Mouse (Mus musculus) MEL (cell line): Measurements from ENCODE around the gene Arid1b. TPM values are rescaled to one million over a fixed set of nuclear protein-coding genes. Genes with fewer than 3 reads are reported as not detected.

Experiments
- DNase-seq: peaks from one replicate; pipeline ENCODE4 v3.0.0; 2011; ENCODE audit warnings: low read depth, low spot score
- H3K27ac ChIP-seq: 2 replicates; pipeline ENCODE4 v1.5.1; 2012; ENCODE audit warnings: low read depth, mild to moderate bottlenecking, control low read depth, low read length, moderate library complexity; ENCODE audit not compliant: control insufficient read depth
- H3K27me3 ChIP-seq, 2 experiments: fragments of 150-350 bp in 1 of 2; sonication (generic) in 1 of 2; 2 replicates each; pipeline ENCODE4 v1.6.1; 2012; ENCODE audit warnings: low read length in 2 of 2, mild to moderate bottlenecking in 2 of 2, improper control_type of control experiment in 1 of 2, moderate library complexity in 1 of 2; ENCODE audit not compliant: insufficient read depth in 2 of 2, control insufficient read depth in 1 of 2
- H3K36me3 ChIP-seq, 2 experiments: 2 replicates each; pipeline ENCODE4 v1.6.1; 2012 to 2014; ENCODE audit warnings: low read length in 2 of 2, improper control_type of control experiment in 1 of 2, inconsistent platforms in 1 of 2, mild to moderate bottlenecking in 1 of 2; ENCODE audit not compliant: insufficient read depth in 2 of 2, control insufficient read depth in 1 of 2
- H3K4me1 ChIP-seq, 2 experiments: fragments of 150-350 bp in 1 of 2; sonication (generic) in 1 of 2; 2 replicates each; pipeline ENCODE4 v1.6.1; 2012; ENCODE audit warnings: low read length in 2 of 2, improper control_type of control experiment in 1 of 2, mild to moderate bottlenecking in 1 of 2; ENCODE audit not compliant: insufficient read depth in 2 of 2, control insufficient read depth in 1 of 2
- H3K4me3 ChIP-seq, 2 experiments: fragments of 150-350 bp in 1 of 2; sonication (generic) in 1 of 2; 2 replicates each; pipeline ENCODE4 v1.5.1; 2012; ENCODE audit warnings: low read depth in 2 of 2, low read length in 2 of 2, mild to moderate bottlenecking in 2 of 2, moderate library complexity in 2 of 2, control low read depth in 1 of 2, improper control_type of control experiment in 1 of 2; ENCODE audit not compliant: control insufficient read depth in 1 of 2, insufficient read depth in 1 of 2
- H3K79me2 ChIP-seq: 2 replicates; pipeline ENCODE4 v1.6.1; 2012; ENCODE audit warnings: mild to moderate bottlenecking, low read length, moderate library complexity; ENCODE audit not compliant: control insufficient read depth, poor library complexity, insufficient read depth
- H3K9ac ChIP-seq: 2 replicates; pipeline ENCODE4 v1.6.1; 2012; ENCODE audit warnings: low read depth, mild to moderate bottlenecking, control low read depth, low read length, moderate library complexity; ENCODE audit not compliant: control insufficient read depth, poor library complexity, severe bottlenecking
- H3K9me3 ChIP-seq: fragments of 150-350 bp; sonication (generic); replicated peaks from 2 replicates; pipeline ENCODE4 v1.6.1; 2012; ENCODE audit warnings: mild to moderate bottlenecking, low read length, improper control_type of control experiment, moderate library complexity; ENCODE audit not compliant: insufficient read depth
- BHLHE40 ChIP-seq: IDR thresholded peaks from 2 replicates; pipeline ENCODE4 v1.6.1; 2012; ENCODE audit warnings: low read depth, mild to moderate bottlenecking, inconsistent platforms, low read length, improper control_type of control experiment, borderline replicate concordance
- CHD1 ChIP-seq: IDR thresholded peaks from 2 replicates; pipeline ENCODE4 v1.6.1; 2012; ENCODE audit warnings: low read depth, mild to moderate bottlenecking, inconsistent platforms, low read length, improper control_type of control experiment
- CHD2 ChIP-seq: IDR thresholded peaks from 2 replicates; pipeline ENCODE4 v1.6.1; 2011; ENCODE audit warnings: low read length, improper control_type of control experiment
- CTCF ChIP-seq, 3 experiments: IDR thresholded peaks in 2 of 3; conservative IDR thresholded peaks in 1 of 3; 2 replicates each; pipeline ENCODE4 v1.5.1; 2011 to 2012; ENCODE audit warnings: low read length in 3 of 3, low read depth in 2 of 3, mild to moderate bottlenecking in 2 of 3, improper control_type of control experiment in 1 of 3, inconsistent platforms in 1 of 3, mixed read lengths in 1 of 3, moderate library complexity in 1 of 3; ENCODE audit not compliant: control insufficient read depth in 1 of 3, insufficient read depth in 1 of 3, poor library complexity in 1 of 3, severe bottlenecking in 1 of 3
- E2F4 ChIP-seq: IDR thresholded peaks from 2 replicates; pipeline ENCODE4 v1.6.1; 2011; ENCODE audit warnings: low read depth, low read length, improper control_type of control experiment, borderline replicate concordance
- ELF1 ChIP-seq: IDR thresholded peaks from 2 replicates; pipeline ENCODE4 v1.6.1; 2014; ENCODE audit warnings: low read depth, mild to moderate bottlenecking, inconsistent platforms, low read length, improper control_type of control experiment, moderate library complexity
- ETS1 ChIP-seq: IDR thresholded peaks from 2 replicates; pipeline ENCODE4 v1.6.1; 2012; ENCODE audit warnings: low read depth, mild to moderate bottlenecking, inconsistent platforms, low read length, improper control_type of control experiment, moderate library complexity
- GATA1 ChIP-seq: IDR thresholded peaks from 2 replicates; pipeline ENCODE4 v1.6.1; 2011; ENCODE audit warnings: low read depth, low read length, improper control_type of control experiment
- HCFC1 ChIP-seq: IDR thresholded peaks from 2 replicates; pipeline ENCODE4 v1.6.1; 2012; ENCODE audit warnings: low read depth, mild to moderate bottlenecking, inconsistent platforms, low read length, improper control_type of control experiment, moderate library complexity
- JUND ChIP-seq: IDR thresholded peaks from 2 replicates; pipeline ENCODE4 v1.6.1; 2011; ENCODE audit warnings: low read depth, mild to moderate bottlenecking, improper control_type of control experiment, low read length
- KAT2A ChIP-seq: conservative IDR thresholded peaks from 2 replicates; pipeline ENCODE4 v1.6.1; 2012; ENCODE audit warnings: low read depth, low read length, improper control_type of control experiment, inconsistent platforms
- MAZ ChIP-seq: IDR thresholded peaks from 2 replicates; pipeline ENCODE4 v1.6.1; 2012; ENCODE audit warnings: low read depth, mild to moderate bottlenecking, inconsistent platforms, low read length, improper control_type of control experiment
- MEF2A ChIP-seq: IDR thresholded peaks from 2 replicates; pipeline ENCODE4 v1.6.1; 2014; ENCODE audit warnings: low read depth, mild to moderate bottlenecking, inconsistent platforms, low read length, improper control_type of control experiment; ENCODE audit not compliant: poor library complexity, insufficient replicate concordance, severe bottlenecking; ENCODE audit errors: extremely low read depth
- MXI1 ChIP-seq: IDR thresholded peaks from 2 replicates; pipeline ENCODE4 v1.6.1; 2011; ENCODE audit warnings: mild to moderate bottlenecking, low read depth, low read length, improper control_type of control experiment
- MYC ChIP-seq: IDR thresholded peaks from 2 replicates; pipeline ENCODE4 v1.6.1; 2011; ENCODE audit warnings: low read depth, mild to moderate bottlenecking, low read length, improper control_type of control experiment, moderate library complexity
- NELFE ChIP-seq: IDR thresholded peaks from 2 replicates; pipeline ENCODE4 v1.6.1; 2011; ENCODE audit warnings: low read depth, low read length, improper control_type of control experiment
- POLR2A ChIP-seq, 2 experiments: IDR thresholded peaks; 2 replicates each; pipeline ENCODE4 v1.6.1; 2011 to 2012; ENCODE audit warnings: low read length in 2 of 2, mild to moderate bottlenecking in 2 of 2, control low read depth in 1 of 2, improper control_type of control experiment in 1 of 2, low read depth in 1 of 2, moderate library complexity in 1 of 2; ENCODE audit not compliant: control insufficient read depth in 1 of 2, insufficient read depth in 1 of 2, poor library complexity in 1 of 2
- POLR2AphosphoS2 ChIP-seq: IDR thresholded peaks from 2 replicates; pipeline ENCODE4 v1.6.1; 2011; ENCODE audit warnings: low read length, improper control_type of control experiment
- RAD21 ChIP-seq: IDR thresholded peaks from 2 replicates; pipeline ENCODE4 v1.6.1; 2011; ENCODE audit warnings: mild to moderate bottlenecking, low read depth, low read length, improper control_type of control experiment
- RCOR1 ChIP-seq: IDR thresholded peaks from 2 replicates; pipeline ENCODE4 v1.6.1; 2012; ENCODE audit warnings: low read depth, mild to moderate bottlenecking, inconsistent platforms, low read length, improper control_type of control experiment
- SIN3A ChIP-seq: IDR thresholded peaks from 2 replicates; pipeline ENCODE4 v1.6.1; 2012; ENCODE audit warnings: low read length, improper control_type of control experiment, inconsistent platforms
- SMC3 ChIP-seq: IDR thresholded peaks from 2 replicates; pipeline ENCODE4 v1.6.1; 2011; ENCODE audit warnings: low read depth, low read length, improper control_type of control experiment
- TBP ChIP-seq: IDR thresholded peaks from 2 replicates; pipeline ENCODE4 v1.8.0; 2011; ENCODE audit warnings: low read depth, low read length, improper control_type of control experiment
- TCF12 ChIP-seq: IDR thresholded peaks from 2 replicates; pipeline ENCODE4 v1.6.1; 2014; ENCODE audit warnings: low read depth, mild to moderate bottlenecking, inconsistent platforms, low read length, improper control_type of control experiment, moderate library complexity
- USF1 ChIP-seq: IDR thresholded peaks from 2 replicates; pipeline ENCODE4 v1.6.1; 2014; ENCODE audit warnings: low read depth, mild to moderate bottlenecking, inconsistent platforms, low read length, improper control_type of control experiment, moderate library complexity
- USF2 ChIP-seq, 2 experiments: IDR thresholded peaks; 2 replicates each; pipeline ENCODE4 v1.6.1; 2011 to 2012; ENCODE audit warnings: improper control_type of control experiment in 2 of 2, low read length in 2 of 2, borderline replicate concordance in 1 of 2, inconsistent platforms in 1 of 2, low read depth in 1 of 2, mild to moderate bottlenecking in 1 of 2; ENCODE audit not compliant: insufficient read depth in 1 of 2
- ZC3H11A ChIP-seq: IDR thresholded peaks from 2 replicates; pipeline ENCODE4 v1.6.1; 2012; ENCODE audit warnings: low read depth, mild to moderate bottlenecking, inconsistent platforms, low read length, improper control_type of control experiment
- ZKSCAN1 ChIP-seq: IDR thresholded peaks from 2 replicates; pipeline ENCODE4 v1.6.1; 2012; ENCODE audit warnings: low read depth, mild to moderate bottlenecking, inconsistent platforms, low read length, improper control_type of control experiment, moderate library complexity
- ZMIZ1 ChIP-seq: IDR thresholded peaks from 2 replicates; pipeline ENCODE4 v1.6.1; 2012; ENCODE audit warnings: low read depth, mild to moderate bottlenecking, inconsistent platforms, low read length, improper control_type of control experiment, moderate library complexity
- ZNF384 ChIP-seq: IDR thresholded peaks from 2 replicates; pipeline ENCODE4 v1.6.1; 2012; ENCODE audit warnings: low read depth, mild to moderate bottlenecking, inconsistent platforms, low read length, improper control_type of control experiment
- polyA plus RNA-seq, 2 experiments: library from polyadenylated mRNA; stranded (reverse) in 1 of 2; unstranded in 1 of 2; fragments of >175 nt in 1 of 2; fragments of >200 nt in 1 of 2; gene quantifications; 2 replicates each; pipeline versions ENCODE4 v1.2.1 to v1.2.4; 2012; ENCODE audit warnings: low replicate concordance in 2 of 2, low read depth in 1 of 2; ENCODE audit not compliant: insufficient read length in 2 of 2, insufficient read depth in 1 of 2, missing spikeins in 1 of 2
- total RNA-seq: library from RNA; depleted of rRNA; stranded (reverse); fragments of 300-350 nt; gene quantifications from 2 replicates; pipeline ENCODE4 v1.2.3, GENCODE M21; 2012

Gene Arid1b
- total and polyA plus RNA-seq, 3 experiments: 13.4 to 17.4 TPM; not detected in 1

- Histone ChIP-seq H3K9ac (0 out of 2 replicates have a peak overlapping the region, but pooled peaks have one; percentile 0), H3K36me3 (peaks cover 0 to 21% of the 10 kb centered on the region in 2 experiments; a peak in 2 of 4 replicates), H3K79me2 (peaks cover 9% of the 10 kb centered on the region; the same call in 1 of the 2 replicates), H3K27ac (peak overlapping the region; percentile 85), H3K27me3 (no peaks in the 10 kb centered on the region), H3K4me1 (peaks cover 12 to 19% of the 10 kb centered on the region in 2 experiments), H3K4me3 (peak overlapping the region in 1 of 2 experiments; percentile 23; a peak in 1 of 4 replicates), H3K9me3 (no peaks in the 10 kb centered on the region)
- DNase-seq: no peak
- TF ChIP-seq MAZ (no peak), ZKSCAN1 (no peak), MEF2A (no peak), E2F4 (no peak)
These were observed 104.6 kb downstream of the Arid1b start for GRCm38 (mm10) chr17:5098727-5099126.

- DNase-seq: peak; percentile 92
- no peak overlapping the region for H3K4me3 ChIP-seq
- H3K79me2 ChIP-seq: peaks cover 9% of the 10 kb centered on the region; the same call in 1 of the 2 replicates
- H3K4me1 ChIP-seq: peaks cover 12 to 19% of the 10 kb centered on the region in 2 experiments
- peak overlapping the region; percentile 85 for H3K27ac ChIP-seq
- no peaks in the 10 kb centered on the region for H3K9me3 ChIP-seq
- H3K36me3 ChIP-seq: peaks cover 0 to 21% of the 10 kb centered on the region in 2 experiments; a peak in 2 of 4 replicates
- no peaks in the 10 kb centered on the region for H3K27me3 ChIP-seq
- H3K9ac ChIP-seq: no peak overlapping the region
- peak in 1 of 2 experiments; percentile 36; a peak in 1 of 4 replicates for TF ChIP-seq POLR2A (IDR thresholded peaks at IDR 0.05; ENCODE audit: control insufficient read depth in 1 of 2, insufficient read depth in 1 of 2, low read depth in 1 of 2, low read length in 2 of 2, poor library complexity in 1 of 2)
- TF ChIP-seq CTCF (IDR thresholded peaks at IDR 0.05 in 2 of 3, conservative IDR thresholded peaks at IDR 0.05 in 1 of 3; ENCODE audit: control insufficient read depth in 1 of 3, insufficient read depth in 1 of 3, low read depth in 2 of 3, low read length in 3 of 3, poor library complexity in 1 of 3, severe bottlenecking in 1 of 3): no peak
- peak; percentile 86 for TF ChIP-seq ETS1
- TF ChIP-seq BHLHE40: peak; percentile 63; the same call in 1 of the 2 replicates
- TF ChIP-seq TCF12: peak; percentile 99
- TF ChIP-seq NELFE: no peak
- no peak for TF ChIP-seq JUND
- TF ChIP-seq TBP: peak; percentile 53; the same call in 1 of the 2 replicates
- peak; percentile 99 for TF ChIP-seq GATA1
- TF ChIP-seq ZMIZ1: no peak
- peak; percentile 69 for TF ChIP-seq USF1
- no peak for TF ChIP-seq POLR2AphosphoS2
- no peak for TF ChIP-seq ZC3H11A
- TF ChIP-seq RAD21: no peak
- peak; percentile 93 for TF ChIP-seq RCOR1
- no peak for TF ChIP-seq CHD1
- TF ChIP-seq USF2 (IDR thresholded peaks at IDR 0.05; ENCODE audit: borderline replicate concordance in 1 of 2, insufficient read depth in 1 of 2, low read depth in 1 of 2, low read length in 2 of 2): no peak
- TF ChIP-seq MAZ: peak; percentile 32
- TF ChIP-seq MYC: peak; percentile 49; the same call in 1 of the 2 replicates
- TF ChIP-seq ELF1: peak; percentile 17; the same call in 1 of the 2 replicates
- no peak for TF ChIP-seq SMC3
- no peak for TF ChIP-seq MEF2A
- peak; percentile 65; the same call in 1 of the 2 replicates for TF ChIP-seq SIN3A
- no peak for TF ChIP-seq ZNF384
- peak; percentile 65 for TF ChIP-seq MXI1
- no peak for TF ChIP-seq HCFC1
- TF ChIP-seq CHD2: no peak
- TF ChIP-seq ZKSCAN1: no peak
- no peak for TF ChIP-seq KAT2A
These were observed 105.1 kb downstream of the Arid1b start for GRCm38 (mm10) chr17:5099238-5099637.
